Mouse (Mus musculus): ENCODE data around the gene Epn2.

DNA sequence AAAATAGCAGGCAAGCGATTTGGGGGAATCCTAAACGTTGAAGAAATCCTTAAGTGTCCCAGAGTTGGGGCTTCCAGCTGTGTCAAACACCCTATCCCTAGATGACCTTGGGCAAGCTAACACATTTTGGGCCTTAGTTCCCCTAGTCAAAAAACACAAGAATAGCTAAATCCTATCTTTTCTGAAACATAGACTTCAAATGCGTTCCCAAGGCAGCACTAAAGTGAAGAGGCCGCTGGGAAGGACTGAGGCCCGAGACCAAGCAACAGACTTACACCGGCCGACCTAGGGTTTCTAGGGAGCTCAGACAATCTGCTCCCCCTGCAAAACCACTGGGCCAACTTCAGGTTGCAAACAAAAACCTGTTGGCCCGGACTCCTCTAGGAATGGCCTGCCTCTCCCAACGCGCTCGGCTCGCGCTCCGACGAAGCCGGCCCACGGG lies 925 bp downstream of the Epn2 start:
- no peak for TF ChIP-seq GATA1 (IDR thresholded peaks at IDR 0.05; ENCODE audit: borderline replicate concordance, low read length)
- no peak for TF ChIP-seq FLI1 (IDR thresholded peaks at IDR 0.05; ENCODE audit: low read length)

Measured in megakaryocyte, embryonic 14.5 days (primary cell).